Comparison of ENCODE assay signal across 12 mouse cellular contexts in genomic region chr2:93377797-93378196, GRCm38 (mm10). TPM values are rescaled to one million over a fixed set of nuclear protein-coding genes. Genes with fewer than 3 reads are reported as not detected.
A peak's percentile ranks its signal among the peaks of the same experiment; 100 is the strongest.
DNase-seq lines count a peak whose midpoint lies in the region; ATAC-seq and TF ChIP-seq lines count a peak whose summit lies in the region.
"Had no signal": no experiment of that assay in that cellular context is flagged by ENCODE, and none has a peak within 500 bp of the region (broad histone marks: within the 10 kb centered on the region; RNA-seq: fewer than 3 reads in every experiment).

No protein-coding gene starts in this region.

- no peak overlapping the region for H3K4me2 ChIP-seq in heart, embryonic 12.5 days
- H3K4me2 ChIP-seq in limb, embryonic 13.5 days (replicated peaks), result 0 out of 2 replicates have a peak overlapping the region, but pooled peaks have one; percentile 11
- no peak overlapping the region for H3K4me2 ChIP-seq in limb, embryonic 14.5 days (replicated peaks; ENCODE audit: low read depth, low read length, severe bottlenecking)
- H3K4me2 ChIP-seq: limb, embryonic 12.5 days had no signal

- no peak overlapping the region for H3K4me3 ChIP-seq in heart, embryonic 12.5 days
- H3K4me3 ChIP-seq in limb, embryonic 13.5 days, result no peak overlapping the region
- H3K4me3 ChIP-seq in limb, embryonic 10.5 days, result no peak overlapping the region
- H3K4me3 ChIP-seq in limb, embryonic 14.5 days (replicated peaks; ENCODE audit: low read length), result no peak overlapping the region
- H3K4me3 ChIP-seq: heart, adult 2 months; limb, embryonic 12.5 days had no signal

- TF ChIP-seq POLR2A in limb, embryonic 14.5 days (IDR thresholded peaks at IDR 0.05; ENCODE audit: borderline replicate concordance, extremely low read depth, insufficient read depth, insufficient read length), result no peak

- no peak for ATAC-seq in heart, embryonic 12.5 days (ENCODE audit: insufficient number of reproducible peaks, low FRiP score)
- peak; percentile 29; the same call in 1 of the 2 replicates for ATAC-seq in limb, embryonic 13.5 days (ENCODE audit: low FRiP score, low read depth)
- peak; percentile 73 for ATAC-seq in limb, embryonic 14.5 days (ENCODE audit: low FRiP score, low read depth)

- H3K4me1 ChIP-seq in heart, embryonic 12.5 days (replicated peaks), result peaks cover 32% of the 10 kb centered on the region
- H3K4me1 ChIP-seq in limb, embryonic 13.5 days, result peaks cover 23% of the 10 kb centered on the region
- peaks cover 35% of the 10 kb centered on the region for H3K4me1 ChIP-seq in limb, embryonic 10.5 days
- H3K4me1 ChIP-seq in limb, embryonic 14.5 days (ENCODE audit: control insufficient read depth, insufficient read depth, low read length), result 0 out of 2 replicates have a peak, but pooled peaks cover 6% of the 10 kb centered on the region

- H3K36me3 ChIP-seq in heart, embryonic 12.5 days, result no peaks in the 10 kb centered on the region
- no peaks in the 10 kb centered on the region for H3K36me3 ChIP-seq in limb, embryonic 13.5 days
- no peaks in the 10 kb centered on the region for H3K36me3 ChIP-seq in limb, embryonic 10.5 days
- no peaks in the 10 kb centered on the region for H3K36me3 ChIP-seq in limb, embryonic 14.5 days (ENCODE audit: control insufficient read depth, insufficient read depth, low read length)
- H3K36me3 ChIP-seq: limb, embryonic 12.5 days had no signal

- H3K9me3 ChIP-seq in heart, embryonic 12.5 days (replicated peaks), result peaks cover 5% of the 10 kb centered on the region
- H3K9me3 ChIP-seq in limb, embryonic 13.5 days, result no peaks in the 10 kb centered on the region; the same call in 1 of the 2 replicates
- H3K9me3 ChIP-seq in limb, embryonic 10.5 days (replicated peaks), result no peaks in the 10 kb centered on the region
- H3K9me3 ChIP-seq in limb, embryonic 14.5 days (ENCODE audit: control insufficient read depth, low read length), result no peaks in the 10 kb centered on the region

- DNase-seq in heart, adult 18-20 months, result no peak
- DNase-seq in limb, embryonic 10.5 days (ENCODE audit: low spot score), result no peak
- peak; percentile 71 for DNase-seq in cerebellum, adult 9-10 months
- peak; percentile 75 for DNase-seq in limb, embryonic 14.5 days (ENCODE audit: low spot score)
- no peak for DNase-seq in thymus, postnatal 10 days (ENCODE audit: low spot score in 2 of 2)
- no peak for DNase-seq in yolk sac, embryonic 10.5 days (ENCODE audit: low spot score)
- DNase-seq: heart, adult 2 months; kidney, adult 2 months; lung, postnatal 14 days had no signal

- no peaks in the 10 kb centered on the region for H3K27me3 ChIP-seq in heart, embryonic 12.5 days (replicated peaks)
- 0 out of 2 replicates have a peak, but pooled peaks cover 2% of the 10 kb centered on the region for H3K27me3 ChIP-seq in limb, embryonic 13.5 days
- H3K27me3 ChIP-seq in limb, embryonic 10.5 days (ENCODE audit: low read depth, poor library complexity, severe bottlenecking), result no peaks in the 10 kb centered on the region
- H3K27me3 ChIP-seq in limb, embryonic 14.5 days (ENCODE audit: control insufficient read depth, insufficient read depth, low read length), result no peaks in the 10 kb centered on the region

- H3K9ac ChIP-seq in heart, embryonic 12.5 days, result no peak overlapping the region
- no peak overlapping the region for H3K9ac ChIP-seq in limb, embryonic 13.5 days
- H3K9ac ChIP-seq in limb, embryonic 14.5 days (ENCODE audit: low read depth, low read length, severe bottlenecking), result no peak overlapping the region
- H3K9ac ChIP-seq: limb, embryonic 12.5 days had no signal

- 60% methylated on average over 15 of the region's 15 CpGs for WGBS in heart, embryonic 12.5 days
- 35% methylated on average over 15 of the region's 15 CpGs for WGBS in limb, embryonic 13.5 days
- WGBS in limb, embryonic 10.5 days, result 69% methylated on average over 15 of the region's 15 CpGs
- 41% methylated on average over 15 of the region's 15 CpGs for whole genome bisulfite sequencing in limb, embryonic 14.5 days

- peak overlapping the region; percentile 11; the same call in 1 of the 2 replicates for H3K27ac ChIP-seq in heart, embryonic 12.5 days (ENCODE audit: poor library complexity, severe bottlenecking)
- no peak overlapping the region; the same call in 1 of the 2 replicates for H3K27ac ChIP-seq in limb, embryonic 13.5 days
- no peak overlapping the region for H3K27ac ChIP-seq in limb, embryonic 10.5 days
- H3K27ac ChIP-seq in limb, embryonic 14.5 days (replicated peaks; ENCODE audit: low read depth, low read length), result no peak overlapping the region; the same call in 1 of the 2 replicates
- H3K27ac ChIP-seq: heart, adult 2 months; limb, embryonic 12.5 days had no signal

RNA-seq across cellular contexts. Expression of gene Tspan18, which starts 43.5 kb away (rescaled TPM):
- 58.5 and 63.8 TPM in 2 replicates for polyA plus RNA-seq in heart, embryonic 12.5 days (2016; fragmentation: Nextera tagmentation; extraction: Ambion mirVana)
- 10 to 100 TPM; 11.7 to 13.3 TPM for total RNA-seq in heart, adult 18-20 months (2021)
- polyA plus RNA-seq in limb, embryonic 13.5 days (2015; fragmentation: Nextera tagmentation; extraction: Ambion mirVana), result 17.2 and 19.5 TPM in 2 replicates
- polyA plus RNA-seq in limb, embryonic 10.5 days (2016; fragmentation: Nextera tagmentation; extraction: Ambion mirVana), result 9.9 and 13.4 TPM in 2 replicates
- polyA plus RNA-seq in limb, embryonic 14.5 days (2012; rRNA removed), result 34.5 and 42.3 TPM in 2 replicates
- polyA plus RNA-seq in limb, embryonic 14.5 days (2014; fragmentation: Nextera tagmentation; extraction: Ambion mirVana), result 24.5 and 26.6 TPM in 2 replicates

Comparison
In these comparisons a context has a peak if more than half of its experiments do, and no peak if none do; other contexts are left out.
1. DNase-seq: peak in cerebellum, adult 9-10 months (single experiment) and limb, embryonic 14.5 days (single experiment); none in heart, adult 18-20 months (0 of 2), limb, embryonic 10.5 days (single experiment), thymus, postnatal 10 days (0 of 2) and yolk sac, embryonic 10.5 days (single experiment).